Mouse (Mus musculus): ENCODE measurements at regions not wholly inside any gene's neighbourhood (a gene's known extent, or its start where the extent isn't known, plus 50 kb on each side); places are given as distances from the start of the nearest gene placed in this dataset.

- no peak for DNase-seq (ENCODE audit: low read depth, low spot score)
Measured at GRCm38 (mm10) chr1:122607309-122607708, 1039.5 kb upstream of the Ddx18 start.

GRCm38 (mm10) chr1:122575954-122576353 lies 1008.2 kb upstream of the Ddx18 start:
- DNase-seq (ENCODE audit: low read depth, low spot score), result no peak

- DNase-seq (ENCODE audit: low read depth, low spot score), result no peak
Measured at GRCm38 (mm10) chr1:122551596-122551995, 983.8 kb upstream of the Ddx18 start.

DNA sequence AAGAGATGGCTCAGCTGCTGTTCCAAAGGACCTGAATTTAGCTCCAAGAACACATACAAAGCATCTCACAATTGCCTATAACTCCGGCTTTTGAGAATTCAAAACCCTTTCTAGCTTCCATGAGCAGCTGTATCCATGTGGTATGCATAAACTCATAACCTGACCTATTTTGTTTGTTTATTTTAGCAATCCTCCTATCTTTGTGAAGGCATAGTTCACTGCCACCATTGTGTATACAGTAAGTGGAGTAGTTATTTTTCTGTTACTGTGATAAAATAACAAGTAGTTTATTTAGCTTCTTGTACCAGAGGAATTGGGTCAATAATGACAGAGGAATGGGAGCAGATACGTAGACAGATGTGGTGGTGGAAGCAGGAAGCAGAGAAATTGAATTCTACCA lies 941.8 kb upstream of the Ddx18 start:
- no peak for DNase-seq (ENCODE audit: low read depth, low spot score)

DNA sequence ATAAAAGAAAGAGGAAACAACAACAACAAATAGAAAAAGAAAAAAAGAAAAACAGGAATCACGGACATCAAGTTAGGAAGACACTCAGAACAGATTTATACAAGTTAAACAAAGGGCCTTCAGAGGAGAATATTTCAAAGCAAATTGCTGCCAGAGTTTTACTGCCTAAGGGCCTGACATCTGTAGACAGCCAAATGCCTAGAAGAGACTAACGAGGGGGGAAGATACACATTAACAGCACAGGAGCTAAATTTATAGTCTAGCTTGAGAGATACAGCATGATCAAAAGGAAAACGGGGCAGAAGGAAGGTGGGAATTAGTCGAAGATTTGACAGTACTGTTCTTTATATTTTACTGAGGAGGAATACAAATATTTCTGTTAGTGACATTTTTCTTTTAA lies 933.9 kb upstream of the Ddx18 start:
- DNase-seq (ENCODE audit: low read depth, low spot score), result no peak

- no peak for DNase-seq (ENCODE audit: low read depth, low spot score)
Measured at GRCm38 (mm10) chr1:122478003-122478402, 910.2 kb upstream of the Ddx18 start.

- no peak for DNase-seq (ENCODE audit: low read depth, low spot score)
Measured at GRCm38 (mm10) chr1:122463931-122464330, 896.1 kb upstream of the Ddx18 start.

DNA sequence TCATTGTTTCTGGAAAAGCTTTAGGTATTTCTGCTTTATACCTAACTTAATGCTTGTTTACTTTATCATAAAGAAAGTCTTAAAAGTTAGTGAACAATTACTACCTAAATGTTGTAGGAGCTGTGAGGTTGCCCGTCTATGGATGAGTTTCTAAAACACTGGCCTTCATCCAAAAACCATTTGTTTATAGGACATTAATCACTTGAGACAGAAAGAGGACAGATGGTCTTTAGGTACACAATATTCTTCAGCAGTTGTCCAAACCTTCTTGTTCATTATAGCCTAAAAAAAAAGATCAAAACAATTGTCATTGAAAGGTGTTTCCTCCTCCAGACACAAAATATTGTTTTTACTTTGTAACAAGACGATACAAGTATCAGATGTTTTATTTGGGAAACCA lies 891.3 kb upstream of the Ddx18 start:
- DNase-seq (ENCODE audit: low read depth, low spot score), result no peak

DNA sequence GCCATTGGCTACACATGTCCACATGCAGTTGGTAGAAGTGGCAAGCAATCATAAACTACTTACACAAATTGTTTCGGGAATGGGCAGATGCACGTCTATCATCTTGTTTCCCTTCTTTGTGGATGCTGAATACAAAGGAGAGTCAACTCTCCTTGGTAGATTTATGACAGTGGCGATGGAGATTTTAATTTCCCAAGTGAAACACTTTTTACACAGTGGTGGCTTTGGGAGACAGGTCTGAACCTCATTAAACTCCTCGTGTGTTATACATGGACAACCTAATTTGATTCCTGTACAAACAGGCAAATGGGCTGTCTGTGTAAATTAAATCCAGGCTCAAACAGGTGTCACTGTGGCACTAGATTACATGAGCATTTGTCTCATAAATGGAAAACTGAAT lies 887.1 kb upstream of the Ddx18 start:
- DNase-seq (ENCODE audit: low read depth, low spot score), result no peak

DNA sequence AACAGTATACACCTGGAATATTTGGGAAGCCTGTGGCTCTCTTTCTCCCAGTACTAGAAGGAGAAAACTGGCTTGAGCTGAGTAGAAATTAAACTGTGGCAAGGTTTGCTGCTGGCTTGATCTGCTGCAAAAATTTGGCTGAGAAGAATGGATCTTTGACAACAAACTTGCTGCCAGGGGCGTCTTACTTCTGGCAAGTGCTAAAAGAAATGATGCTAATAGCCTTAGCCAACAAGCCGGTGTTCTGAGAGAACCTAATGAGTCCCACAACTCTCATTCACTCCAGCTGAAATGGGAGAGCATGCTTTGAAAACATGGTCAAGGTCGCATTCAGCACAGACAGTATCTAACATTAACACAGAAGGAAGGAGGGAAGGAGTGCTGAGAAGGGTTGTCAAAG lies 885.8 kb upstream of the Ddx18 start:
- DNase-seq (ENCODE audit: low read depth, low spot score), result no peak

DNA sequence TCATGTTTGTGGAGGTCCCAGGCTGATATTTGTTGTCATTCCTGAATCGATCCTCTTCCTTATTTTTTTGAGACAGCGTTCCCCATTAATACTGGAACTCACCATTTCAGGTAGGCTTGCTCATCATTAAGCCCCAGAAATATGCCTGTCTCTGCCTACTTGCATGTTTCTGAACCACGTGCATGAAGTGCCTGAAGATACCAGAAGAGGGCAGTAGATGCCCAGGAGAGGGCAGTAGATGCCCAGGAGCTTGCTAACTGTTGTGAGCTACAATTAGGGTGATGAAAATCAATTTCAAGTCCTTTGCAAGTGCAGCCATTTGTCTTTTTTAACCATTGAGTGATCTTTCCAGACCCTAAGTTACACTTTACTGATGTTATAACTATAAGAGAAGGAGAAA lies 871.6 kb upstream of the Ddx18 start:
- DNase-seq (ENCODE audit: low read depth, low spot score), result no peak

- DNase-seq (ENCODE audit: low read depth, low spot score), result no peak
Measured at GRCm38 (mm10) chr1:122423503-122423902, 855.7 kb upstream of the Ddx18 start.

DNA sequence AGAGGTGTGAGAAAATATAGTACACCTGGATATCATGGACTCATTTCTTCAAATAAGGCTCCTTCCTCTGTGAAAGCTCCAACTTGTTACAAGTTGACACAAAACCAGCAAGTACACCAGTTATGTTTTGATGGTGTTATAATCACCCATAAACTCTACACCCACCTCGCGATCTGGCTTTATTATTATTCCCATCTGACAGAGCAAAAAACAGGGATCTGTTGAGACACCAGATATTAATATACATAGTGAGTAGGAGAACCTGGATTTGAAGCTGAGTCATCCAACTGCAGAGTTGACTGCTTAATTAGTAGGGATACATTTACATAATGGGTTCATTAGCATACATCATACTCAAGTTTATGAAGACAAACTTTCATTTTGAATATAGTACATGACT lies 828.6 kb upstream of the Ddx18 start:
- DNase-seq (ENCODE audit: low read depth, low spot score), result no peak

DNA sequence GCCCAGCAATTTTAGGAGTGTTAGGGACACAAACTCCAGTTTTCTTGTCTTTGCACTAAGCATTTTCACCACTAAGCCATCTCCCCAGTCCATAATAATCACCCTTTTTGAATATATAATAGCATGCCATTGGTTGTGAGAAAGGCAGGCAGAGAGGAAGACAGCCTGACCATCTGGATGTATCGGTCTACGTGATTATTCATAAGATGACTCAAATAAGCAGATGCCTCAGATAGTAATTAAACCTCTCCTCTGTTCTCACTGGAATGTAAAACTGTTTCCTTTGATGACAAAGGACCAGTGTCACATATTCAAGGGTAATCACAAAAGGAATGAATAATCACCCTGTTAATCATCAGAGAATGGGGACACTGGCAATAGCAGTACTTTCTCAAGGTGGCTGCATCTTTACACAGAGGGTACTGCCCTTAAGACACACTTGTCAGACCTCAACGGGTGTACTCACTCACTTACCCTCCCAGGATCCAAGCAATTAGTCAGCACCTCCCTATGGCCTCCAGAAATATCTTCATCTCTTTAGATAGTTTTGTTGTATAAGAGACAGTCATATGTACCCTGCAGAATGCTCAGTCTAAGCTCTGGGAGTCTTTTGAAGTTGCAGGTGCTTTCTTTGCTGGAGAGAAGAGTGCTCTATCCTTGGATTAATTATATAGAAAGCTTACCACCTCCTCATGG lies 826.0 kb upstream of the Ddx18 start:
- no peak for DNase-seq (ENCODE audit: low read depth, low spot score)

DNA sequence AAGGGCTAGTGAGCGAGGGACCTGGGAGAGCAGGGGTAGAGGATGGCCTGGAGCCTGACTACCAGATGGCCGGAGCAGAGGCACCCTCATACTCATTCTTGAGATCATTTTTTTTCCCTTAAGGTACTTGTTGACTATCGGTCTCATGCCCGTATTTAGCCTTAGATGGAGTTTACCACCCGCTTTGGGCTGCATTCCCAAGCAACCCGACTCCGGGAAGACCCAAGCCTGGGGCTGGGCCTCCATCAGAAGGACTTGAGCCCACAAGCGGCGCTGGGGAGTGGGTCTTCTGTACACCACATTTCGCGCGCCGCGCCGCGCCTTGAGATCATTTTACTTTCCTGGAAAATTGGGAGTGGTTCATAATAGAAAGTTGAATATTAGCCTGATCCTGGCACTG lies 789.2 kb upstream of the Ddx18 start:
- DNase-seq (ENCODE audit: low read depth, low spot score), result peak; percentile 100

DNA sequence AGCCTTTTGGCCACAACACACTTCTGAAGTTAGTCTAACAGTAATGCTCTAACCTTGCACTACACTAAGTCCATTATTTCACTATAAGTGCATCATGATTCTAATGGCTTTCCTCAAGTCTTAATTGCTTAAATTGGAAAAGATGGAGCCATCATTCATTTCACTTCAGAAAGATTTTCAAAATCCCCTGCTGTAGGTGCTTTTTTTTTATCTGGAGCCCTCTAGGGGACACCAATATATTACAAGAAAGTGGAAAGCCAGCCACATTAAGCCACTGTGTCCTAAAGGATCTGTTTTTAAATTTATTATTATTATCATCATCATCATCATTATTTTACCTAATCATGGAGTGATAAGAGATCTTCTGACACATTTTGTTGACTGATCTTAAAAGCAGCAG lies 783.7 kb upstream of the Ddx18 start:
- DNase-seq (ENCODE audit: low read depth, low spot score), result no peak

GRCm38 (mm10) chr1:122333267-122333666 lies 765.5 kb upstream of the Ddx18 start:
- no peak for DNase-seq (ENCODE audit: low read depth, low spot score)

- no peak for DNase-seq (ENCODE audit: low read depth, low spot score)
Measured at GRCm38 (mm10) chr1:122328276-122328675, 760.5 kb upstream of the Ddx18 start.
